Mouse (Mus musculus): ENCODE data around the gene Ccdc13. TPM values are rescaled to one million over a fixed set of nuclear protein-coding genes. Genes with fewer than 3 reads are reported as not detected.

Gene Ccdc13
- polyA plus RNA-seq, 1 experiment from 2014 or later: 1.5 TPM

GRCm38 (mm10) chr9:121865425-121866008 is 26.3 kb upstream of the Ccdc13 start:
- H3K9ac ChIP-seq: no peak overlapping the region
- H3K4me2 ChIP-seq (replicated peaks): no peak overlapping the region
- H3K4me1 ChIP-seq: no peaks in the 10 kb centered on the region
- no peaks in the 10 kb centered on the region for H3K27me3 ChIP-seq
- H3K27ac ChIP-seq: no peak overlapping the region
- ATAC-seq (ENCODE audit: insufficient number of reproducible peaks, insufficient read depth, low FRiP score, low TSS enrichment): no peak
- H3K36me3 ChIP-seq: no peaks in the 10 kb centered on the region
- no peak overlapping the region for H3K4me3 ChIP-seq
- WGBS: 51% methylated on average over 3 of the region's 3 CpGs
- no peaks in the 10 kb centered on the region for H3K9me3 ChIP-seq

GRCm38 (mm10) chr9:121864837-121865236 is 25.6 kb upstream of the Ccdc13 start:
- no peaks in the 10 kb centered on the region for H3K27me3 ChIP-seq
- 61% methylated on average over 4 of the region's 4 CpGs for WGBS
- H3K36me3 ChIP-seq: no peaks in the 10 kb centered on the region
- no peak overlapping the region for H3K9ac ChIP-seq
- H3K4me3 ChIP-seq: no peak overlapping the region
- no peaks in the 10 kb centered on the region for H3K4me1 ChIP-seq
- no peak for ATAC-seq (ENCODE audit: insufficient number of reproducible peaks, insufficient read depth, low FRiP score, low TSS enrichment)
- H3K27ac ChIP-seq: no peak overlapping the region
- no peaks in the 10 kb centered on the region for H3K9me3 ChIP-seq
- no peak overlapping the region for H3K4me2 ChIP-seq (replicated peaks)

GRCm38 (mm10) chr9:121860921-121861320 is 21.7 kb upstream of the Ccdc13 start:
- Histone ChIP-seq H3K4me2 (replicated peaks) (no peak overlapping the region), H3K27me3 (no peaks in the 10 kb centered on the region), H3K4me1 (no peaks in the 10 kb centered on the region), H3K4me3 (no peak overlapping the region), H3K36me3 (no peaks in the 10 kb centered on the region), H3K9me3 (no peaks in the 10 kb centered on the region), H3K9ac (no peak overlapping the region), H3K27ac (no peak overlapping the region)
- 91% methylated on average over 2 of the region's 2 CpGs for WGBS
- ATAC-seq (ENCODE audit: insufficient number of reproducible peaks, insufficient read depth, low FRiP score, low TSS enrichment): no peak

- no peak for ATAC-seq (ENCODE audit: insufficient number of reproducible peaks, insufficient read depth, low FRiP score, low TSS enrichment)
- Histone ChIP-seq H3K4me2 (replicated peaks) (no peak overlapping the region), H3K9ac (no peak overlapping the region), H3K4me3 (no peak overlapping the region), H3K9me3 (no peaks in the 10 kb centered on the region), H3K27me3 (no peaks in the 10 kb centered on the region), H3K4me1 (no peaks in the 10 kb centered on the region), H3K36me3 (no peaks in the 10 kb centered on the region), H3K27ac (no peak overlapping the region)
- WGBS: 94% methylated on average over 2 of the region's 2 CpGs
Observed at GRCm38 (mm10) chr9:121859345-121859744, 20.1 kb upstream of the Ccdc13 start.

DNA sequence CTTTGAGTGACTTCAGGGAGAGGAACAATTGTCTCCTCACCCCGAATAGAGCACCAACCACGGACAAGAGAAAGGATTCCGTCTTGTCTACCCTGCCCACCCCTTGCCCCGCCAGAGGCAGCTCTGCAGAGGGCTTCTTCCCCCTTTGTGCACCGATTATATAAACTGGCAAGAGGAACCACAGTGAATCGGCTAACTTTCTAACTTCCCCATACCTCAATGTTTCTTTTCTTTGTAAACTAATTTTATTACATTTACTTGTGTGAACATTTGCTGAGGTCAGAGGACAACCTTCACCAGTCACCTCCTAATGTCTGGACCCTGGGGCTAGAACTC is 18.9 kb upstream of the Ccdc13 start, which contains the start of gene Higd1a:
TSS of gene Higd1a (minus strand) at position 210 of the 336 bp plus-strand sequence.
- Histone ChIP-seq H3K4me3 (peak within 1 kb of the TSS; percentile 80), H3K27ac (peak within 1 kb of the TSS; percentile 96), H3K9me3 (no peaks in the 10 kb centered on the region), H3K4me2 (replicated peaks) (peak within 1 kb of the TSS; percentile 79), H3K4me1 (no peaks in the 10 kb centered on the region), H3K27me3 (no peaks in the 10 kb centered on the region), H3K36me3 (no peaks in the 10 kb centered on the region), H3K9ac (peak within 1 kb of the TSS; percentile 77)
- ATAC-seq (ENCODE audit: insufficient number of reproducible peaks, insufficient read depth, low FRiP score, low TSS enrichment): no peak
- WGBS: 25% methylated on average over 6 of the region's 6 CpGs

GRCm38 (mm10) chr9:121857474-121858152 is 18.4 kb upstream of the Ccdc13 start:
- Histone ChIP-seq H3K36me3 (no peaks in the 10 kb centered on the region), H3K9me3 (no peaks in the 10 kb centered on the region), H3K4me2 (replicated peaks) (peak overlapping the region; percentile 79), H3K9ac (peak overlapping the region; percentile 77), H3K4me1 (no peaks in the 10 kb centered on the region), H3K27me3 (no peaks in the 10 kb centered on the region), H3K4me3 (peak overlapping the region; percentile 80), H3K27ac (peak overlapping the region; percentile 96)
- peak; percentile 97 for ATAC-seq (ENCODE audit: insufficient number of reproducible peaks, insufficient read depth, low FRiP score, low TSS enrichment)
- WGBS: under 1% methylated on average over 70 of the region's 70 CpGs

DNA sequence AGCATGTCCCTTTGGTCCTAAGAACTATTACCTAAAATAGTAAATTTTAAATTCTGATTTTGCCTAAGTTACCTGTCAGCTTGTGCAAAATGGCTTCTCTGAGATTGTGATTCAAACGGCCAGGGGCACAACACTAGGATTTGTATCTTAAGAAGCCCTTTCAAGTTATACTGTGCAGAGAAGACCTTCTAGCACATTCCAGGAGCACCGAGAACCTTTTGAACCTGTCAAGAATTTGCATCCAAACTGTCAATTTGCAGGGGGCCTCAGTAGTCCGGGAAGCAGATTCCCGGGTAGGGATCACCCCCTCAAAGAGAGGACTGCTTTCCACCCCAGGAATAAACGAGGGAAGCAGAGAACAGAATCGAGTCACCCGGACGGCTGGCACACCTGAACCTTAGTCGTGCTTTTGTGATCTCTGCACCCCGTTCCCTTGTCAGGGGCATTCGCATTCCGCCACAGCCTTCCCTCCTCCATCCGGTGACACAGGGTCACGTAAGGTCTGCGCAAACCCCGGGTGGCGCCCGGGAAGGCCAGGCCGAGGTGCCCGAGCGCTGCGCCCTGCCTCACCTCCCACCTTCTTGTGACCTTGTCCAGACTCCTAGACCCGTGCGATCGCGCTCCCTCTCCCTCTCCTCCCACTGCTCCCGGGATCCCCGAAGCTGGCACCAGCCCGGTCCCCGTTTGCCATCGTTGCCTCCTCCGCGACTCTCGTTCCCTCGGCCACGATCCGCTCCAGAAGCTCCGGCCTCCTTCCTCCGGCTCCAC is 17.6 kb upstream of the Ccdc13 start:
- H3K4me1 ChIP-seq: no peaks in the 10 kb centered on the region
- ATAC-seq (ENCODE audit: insufficient number of reproducible peaks, insufficient read depth, low FRiP score, low TSS enrichment): 0 out of 2 replicates have a peak, but pooled peaks have one; percentile 3
- peak overlapping the region; percentile 80 for H3K4me3 ChIP-seq
- peak overlapping the region; percentile 96 for H3K27ac ChIP-seq
- WGBS: 2% methylated on average over 38 of the region's 39 CpGs
- no peaks in the 10 kb centered on the region for H3K9me3 ChIP-seq
- H3K27me3 ChIP-seq: no peaks in the 10 kb centered on the region
- peak overlapping the region; percentile 79 for H3K4me2 ChIP-seq (replicated peaks)
- H3K36me3 ChIP-seq: 0 out of 2 replicates have a peak, but pooled peaks cover 1% of the 10 kb centered on the region
- peak overlapping the region; percentile 77 for H3K9ac ChIP-seq

DNA sequence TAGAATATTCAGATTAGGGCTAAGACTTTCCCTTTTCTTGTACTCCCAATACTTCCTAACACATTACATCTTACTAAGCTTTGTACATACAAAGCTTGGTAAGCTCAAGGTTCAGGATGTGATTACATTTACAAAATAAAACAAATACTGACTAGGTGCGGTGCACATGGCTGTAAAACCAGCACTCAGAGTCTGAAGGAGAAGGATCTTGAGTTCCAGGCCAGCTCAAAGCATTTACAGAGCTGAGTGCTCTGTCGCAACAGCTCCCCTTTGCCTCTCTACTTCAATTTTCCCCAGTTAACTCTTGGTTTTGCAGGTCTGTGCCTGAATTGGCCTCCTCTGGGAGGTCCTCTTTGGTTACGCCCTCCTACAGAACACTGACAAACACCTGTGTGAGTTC is 15.0 kb upstream of the Ccdc13 start:
- H3K36me3 ChIP-seq: 0 out of 2 replicates have a peak, but pooled peaks cover 12% of the 10 kb centered on the region
- WGBS: 91% methylated on average over 3 of the region's 3 CpGs

DNA sequence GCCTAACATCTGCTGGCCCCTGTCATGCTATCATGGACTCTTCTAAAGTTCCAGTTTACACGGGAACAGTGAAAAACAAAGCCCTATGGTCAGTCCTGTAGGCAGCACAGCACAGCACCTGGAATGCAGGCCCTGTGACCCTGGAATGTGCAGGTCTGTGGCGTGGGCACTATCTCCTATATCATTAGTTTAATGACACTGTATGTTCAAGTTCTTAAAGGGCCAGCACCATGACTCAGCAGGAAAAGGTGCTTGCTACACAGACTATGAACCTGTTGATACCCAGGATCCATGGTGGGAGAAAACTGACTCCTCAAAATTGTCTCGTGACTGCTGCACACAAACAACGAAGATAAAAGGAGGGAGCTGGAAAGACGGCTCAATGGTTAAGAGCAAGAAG is 8.6 kb upstream of the Ccdc13 start:
- Histone ChIP-seq H3K9me3 (peaks cover 6% of the 10 kb centered on the region; the same call in 1 of the 2 replicates), H3K9ac (no peak overlapping the region), H3K36me3 (peaks cover 25% of the 10 kb centered on the region), H3K27me3 (no peaks in the 10 kb centered on the region), H3K4me1 (no peaks in the 10 kb centered on the region), H3K27ac (no peak overlapping the region), H3K4me2 (replicated peaks) (no peak overlapping the region), H3K4me3 (no peak overlapping the region)
- 77% methylated on average over 5 of the region's 5 CpGs for WGBS
- ATAC-seq (ENCODE audit: insufficient number of reproducible peaks, insufficient read depth, low FRiP score, low TSS enrichment): no peak

More for the DNA sequence above, 15.0 kb upstream of the Ccdc13 start:
- ATAC-seq (ENCODE audit: insufficient number of reproducible peaks, insufficient read depth, low FRiP score, low TSS enrichment): no peak
- Histone ChIP-seq H3K27ac (no peak overlapping the region), H3K9ac (no peak overlapping the region), H3K4me2 (replicated peaks) (no peak overlapping the region), H3K9me3 (no peaks in the 10 kb centered on the region), H3K27me3 (no peaks in the 10 kb centered on the region), H3K4me3 (no peak overlapping the region), H3K4me1 (no peaks in the 10 kb centered on the region)

GRCm38 (mm10) chr9:121847138-121847537 is 7.9 kb upstream of the Ccdc13 start:
- no peaks in the 10 kb centered on the region for H3K27me3 ChIP-seq
- H3K27ac ChIP-seq: no peak overlapping the region
- 91% methylated on average over 4 of the region's 4 CpGs for WGBS
- no peak for ATAC-seq (ENCODE audit: insufficient number of reproducible peaks, insufficient read depth, low FRiP score, low TSS enrichment)
- H3K36me3 ChIP-seq: peaks cover 25% of the 10 kb centered on the region
- peaks cover 6% of the 10 kb centered on the region; the same call in 1 of the 2 replicates for H3K9me3 ChIP-seq
- H3K4me2 ChIP-seq (replicated peaks): no peak overlapping the region
- H3K9ac ChIP-seq: no peak overlapping the region
- no peak overlapping the region for H3K4me3 ChIP-seq
- no peaks in the 10 kb centered on the region for H3K4me1 ChIP-seq

- H3K27ac ChIP-seq: no peak overlapping the region
- no peak overlapping the region for H3K4me2 ChIP-seq (replicated peaks)
- H3K36me3 ChIP-seq: peaks cover 22% of the 10 kb centered on the region
- H3K9ac ChIP-seq: no peak overlapping the region
- H3K4me1 ChIP-seq: no peaks in the 10 kb centered on the region
- ATAC-seq (ENCODE audit: insufficient number of reproducible peaks, insufficient read depth, low FRiP score, low TSS enrichment): no peak
- WGBS: 53% methylated on average over 10 of the region's 10 CpGs
- H3K4me3 ChIP-seq: no peak overlapping the region
- peaks cover 6% of the 10 kb centered on the region; the same call in 1 of the 2 replicates for H3K9me3 ChIP-seq
- H3K27me3 ChIP-seq: no peaks in the 10 kb centered on the region
Observed at GRCm38 (mm10) chr9:121846526-121847118, 7.4 kb upstream of the Ccdc13 start.
